Mouse (Mus musculus) forebrain, embryonic 13.5 days (tissue): ENCODE measurements around the gene Acot6. TPM values are rescaled to one million over a fixed set of nuclear protein-coding genes. Genes with fewer than 3 reads are reported as not detected.
A peak's percentile ranks its signal among the peaks of the same experiment; 100 is the strongest.

Experiments
- ATAC-seq: fragments of 200-750 bp; cut with Nextera tagmentation; 2 replicates; pipeline ENCODE4 v1.8.0; 2017
- H3K27ac ChIP-seq: fragments of 300-500 bp; sonication (generic); 2 replicates; pipeline ENCODE4 v1.5.1; 2015; ENCODE audit warnings: inconsistent platforms, mild to moderate bottlenecking, moderate library complexity
- H3K27me3 ChIP-seq: fragments of 300-500 bp; sonication (generic); 2 replicates; pipeline ENCODE4 v1.6.1; 2015; ENCODE audit warnings: mild to moderate bottlenecking, inconsistent platforms
- H3K36me3 ChIP-seq: fragments of 300-500 bp; sonication (generic); 2 replicates; pipeline ENCODE4 v1.6.1; 2015; ENCODE audit warnings: mild to moderate bottlenecking, inconsistent platforms; ENCODE audit not compliant: poor library complexity, severe bottlenecking
- H3K4me1 ChIP-seq: fragments of 300-500 bp; sonication (generic); 2 replicates; pipeline ENCODE4 v1.6.1; 2015; ENCODE audit warnings: inconsistent platforms
- H3K4me2 ChIP-seq: fragments of 300-500 bp; sonication (generic); 2 replicates; pipeline ENCODE4 v1.6.1; 2015; ENCODE audit warnings: inconsistent platforms, mild to moderate bottlenecking, moderate library complexity
- H3K4me3 ChIP-seq: fragments of 300-500 bp; sonication (generic); 2 replicates; pipeline ENCODE4 v1.5.1; 2015; ENCODE audit warnings: mild to moderate bottlenecking, inconsistent platforms
- H3K9ac ChIP-seq: fragments of 300-500 bp; sonication (generic); 2 replicates; pipeline ENCODE4 v1.6.1; 2015; ENCODE audit warnings: mild to moderate bottlenecking, inconsistent platforms
- H3K9me3 ChIP-seq: fragments of 300-500 bp; sonication (generic); replicated peaks from 2 replicates; pipeline ENCODE4 v1.6.1; 2016; ENCODE audit warnings: inconsistent platforms
- WGBS: fragments of 180-500 bp; shearing (Covaris S2); methylation state at CpG from one replicate; pipeline ENCODE4 v1.1.7; 2015; 5-methylcytosine and 5-hydroxymethylcytosine counted together
- polyA plus RNA-seq: library from polyadenylated mRNA; unstranded; fragments of >200 nt; fragmentation: Nextera tagmentation; extraction: Ambion mirVana; gene quantifications from 2 replicates; pipeline ENCODE4 v1.2.1, GENCODE M21; 2015

The Acot6 gene
- polyA plus RNA-seq, 1 experiment from 2014 or later, result 0.99 TPM

- 76% methylated on average over 4 of the region's 4 CpGs for WGBS
Measured at GRCm38 (mm10) chr12:84140135-84140534, 39.7 kb downstream of the Acot6 start.

GRCm38 (mm10) chr12:84141271-84141670 lies 40.8 kb downstream of the Acot6 start:
- peaks cover 34% of the 10 kb centered on the region for H3K36me3 ChIP-seq
- 93% methylated on average over 4 of the region's 4 CpGs for WGBS
- H3K4me3 ChIP-seq, result no peak overlapping the region
- no peaks in the 10 kb centered on the region for H3K4me1 ChIP-seq
- no peak overlapping the region for H3K4me2 ChIP-seq
- H3K27me3 ChIP-seq, result no peaks in the 10 kb centered on the region
- no peaks in the 10 kb centered on the region for H3K9me3 ChIP-seq
- H3K27ac ChIP-seq, result no peak overlapping the region
- H3K9ac ChIP-seq, result no peak overlapping the region
- ATAC-seq, result no peak

More at GRCm38 (mm10) chr12:84140135-84140534, 39.7 kb downstream of the Acot6 start:
- ATAC-seq, result no peak
- Histone ChIP-seq H3K36me3 (peaks cover 45% of the 10 kb centered on the region), H3K4me3 (no peak overlapping the region), H3K27me3 (no peaks in the 10 kb centered on the region), H3K9ac (no peak overlapping the region), H3K27ac (no peak overlapping the region), H3K9me3 (no peaks in the 10 kb centered on the region), H3K4me1 (no peaks in the 10 kb centered on the region), H3K4me2 (no peak overlapping the region)

- ATAC-seq, result no peak
- 62% methylated on average over 14 of the region's 14 CpGs for WGBS
- Histone ChIP-seq H3K4me3 (no peak overlapping the region), H3K4me2 (no peak overlapping the region), H3K36me3 (peaks cover 22% of the 10 kb centered on the region), H3K9me3 (no peaks in the 10 kb centered on the region), H3K4me1 (peaks cover 6% of the 10 kb centered on the region; the same call in 1 of the 2 replicates), H3K9ac (no peak overlapping the region), H3K27me3 (no peaks in the 10 kb centered on the region), H3K27ac (no peak overlapping the region)
Measured at GRCm38 (mm10) chr12:84142281-84143050, 42.0 kb downstream of the Acot6 start.

GRCm38 (mm10) chr12:84147954-84148621 lies 47.6 kb downstream of the Acot6 start, which contains the start of gene Pnma1:
Gene Pnma1, minus strand, starts transcription at chr12:84148489.
- under 1% methylated on average over 49 of the region's 50 CpGs for WGBS
- no peaks in the 10 kb centered on the region for H3K9me3 ChIP-seq
- peaks cover 27% of the 10 kb centered on the region for H3K4me1 ChIP-seq
- peak within 1 kb of the TSS; percentile 68 for H3K27ac ChIP-seq
- H3K4me2 ChIP-seq, result peak within 1 kb of the TSS; percentile 90
- peak; percentile 97 for ATAC-seq
- no peaks in the 10 kb centered on the region for H3K27me3 ChIP-seq
- peaks cover 28% of the 10 kb centered on the region for H3K36me3 ChIP-seq
- H3K9ac ChIP-seq, result peak within 1 kb of the TSS; percentile 72
- peak within 1 kb of the TSS; percentile 60 for H3K4me3 ChIP-seq

- H3K27ac ChIP-seq, result peak overlapping the region; percentile 68; the same call in 1 of the 2 replicates
- no peaks in the 10 kb centered on the region for H3K9me3 ChIP-seq
- peaks cover 31% of the 10 kb centered on the region for H3K36me3 ChIP-seq
- under 1% methylated on average over 10 of the region's 10 CpGs for WGBS
- peak overlapping the region; percentile 60 for H3K4me3 ChIP-seq
- peak; percentile 56 for ATAC-seq
- no peaks in the 10 kb centered on the region for H3K27me3 ChIP-seq
- peaks cover 27% of the 10 kb centered on the region for H3K4me1 ChIP-seq
- peak overlapping the region; percentile 72 for H3K9ac ChIP-seq
- peak overlapping the region; percentile 90 for H3K4me2 ChIP-seq
Measured at GRCm38 (mm10) chr12:84148622-84149012, 48.2 kb downstream of the Acot6 start.

- Histone ChIP-seq H3K4me3 (no peak overlapping the region), H3K9ac (no peak overlapping the region), H3K9me3 (no peaks in the 10 kb centered on the region), H3K4me1 (peaks cover 27% of the 10 kb centered on the region), H3K27me3 (no peaks in the 10 kb centered on the region), H3K36me3 (peaks cover 37% of the 10 kb centered on the region), H3K4me2 (peak overlapping the region; percentile 18; the same call in 1 of the 2 replicates), H3K27ac (peak overlapping the region; percentile 54)
- 56% methylated on average over 15 of the region's 15 CpGs for WGBS
- ATAC-seq, result no peak
Measured at GRCm38 (mm10) chr12:84149971-84150370, 49.5 kb downstream of the Acot6 start.

GRCm38 (mm10) chr12:84150976-84151375 lies 50.5 kb downstream of the Acot6 start:
- H3K9ac ChIP-seq, result no peak overlapping the region
- no peak overlapping the region for H3K4me3 ChIP-seq
- H3K9me3 ChIP-seq, result no peaks in the 10 kb centered on the region
- no peak for ATAC-seq
- H3K27me3 ChIP-seq, result no peaks in the 10 kb centered on the region
- WGBS, result 78% methylated on average over 6 of the region's 6 CpGs
- H3K36me3 ChIP-seq, result peaks cover 46% of the 10 kb centered on the region
- peaks cover 27% of the 10 kb centered on the region for H3K4me1 ChIP-seq
- no peak overlapping the region for H3K4me2 ChIP-seq
- H3K27ac ChIP-seq, result no peak overlapping the region

GRCm38 (mm10) chr12:84151911-84152310 lies 51.5 kb downstream of the Acot6 start:
- Histone ChIP-seq H3K4me2 (no peak overlapping the region), H3K27me3 (no peaks in the 10 kb centered on the region), H3K9me3 (no peaks in the 10 kb centered on the region), H3K9ac (no peak overlapping the region), H3K27ac (no peak overlapping the region; the same call in 1 of the 2 replicates), H3K4me1 (peaks cover 24% of the 10 kb centered on the region), H3K4me3 (no peak overlapping the region), H3K36me3 (peaks cover 55% of the 10 kb centered on the region)
- WGBS, result 91% methylated on average over 10 of the region's 10 CpGs
- no peak for ATAC-seq

GRCm38 (mm10) chr12:84152352-84153190 lies 52.1 kb downstream of the Acot6 start:
- no peak for ATAC-seq
- Histone ChIP-seq H3K4me3 (no peak overlapping the region), H3K9ac (no peak overlapping the region), H3K27ac (no peak overlapping the region; the same call in 1 of the 2 replicates), H3K27me3 (no peaks in the 10 kb centered on the region), H3K4me1 (peaks cover 20% of the 10 kb centered on the region), H3K9me3 (no peaks in the 10 kb centered on the region), H3K36me3 (peaks cover 59% of the 10 kb centered on the region), H3K4me2 (no peak overlapping the region)
- WGBS, result 74% methylated on average over 32 of the region's 32 CpGs

GRCm38 (mm10) chr12:84153414-84153813 lies 53.0 kb downstream of the Acot6 start:
- no peak overlapping the region for H3K9ac ChIP-seq
- H3K36me3 ChIP-seq, result peaks cover 68% of the 10 kb centered on the region
- no peak overlapping the region for H3K27ac ChIP-seq
- no peak overlapping the region for H3K4me3 ChIP-seq
- H3K27me3 ChIP-seq, result no peaks in the 10 kb centered on the region
- H3K9me3 ChIP-seq, result no peaks in the 10 kb centered on the region
- 79% methylated on average over 6 of the region's 6 CpGs for WGBS
- H3K4me2 ChIP-seq, result no peak overlapping the region
- H3K4me1 ChIP-seq, result peaks cover 13% of the 10 kb centered on the region
- ATAC-seq, result no peak

GRCm38 (mm10) chr12:84154786-84155522 lies 54.5 kb downstream of the Acot6 start:
- no peak overlapping the region for H3K4me3 ChIP-seq
- no peak overlapping the region for H3K9ac ChIP-seq
- no peaks in the 10 kb centered on the region for H3K27me3 ChIP-seq
- 77% methylated on average over 11 of the region's 11 CpGs for WGBS
- ATAC-seq, result no peak
- H3K27ac ChIP-seq, result no peak overlapping the region
- no peak overlapping the region for H3K4me2 ChIP-seq
- H3K36me3 ChIP-seq, result peaks cover 83% of the 10 kb centered on the region
- H3K4me1 ChIP-seq, result peaks cover 1% of the 10 kb centered on the region; the same call in 1 of the 2 replicates
- no peaks in the 10 kb centered on the region for H3K9me3 ChIP-seq
